Mouse (Mus musculus) liver, embryonic 14.5 days (tissue): ENCODE measurements at regions not wholly inside any gene's neighbourhood (a gene's known extent, or its start where the extent isn't known, plus 50 kb on each side); places are given as distances from the start of the nearest gene placed in this dataset.

ENCODE experiments used
- ATAC-seq: fragments of 200-750 bp; cut with Nextera tagmentation; 2 replicates; pipeline ENCODE4 v1.8.0; 2017; ENCODE audit warnings: moderate number of reproducible peaks, mild to moderate bottlenecking, moderate library complexity; ENCODE audit not compliant: insufficient read depth
- DNase-seq, 3 experiments: peaks; one replicate each; pipeline ENCODE4 v3.0.0-alpha.2; 2012 to 2013; ENCODE audit warnings: low read depth in 3 of 3, low spot score in 3 of 3
- H3K27ac ChIP-seq: fragments of 300-500 bp; sonication (generic); 2 replicates; pipeline ENCODE4 v1.5.1; 2014; ENCODE audit warnings: moderate library complexity, mild to moderate bottlenecking, control low read depth, inconsistent platforms
- H3K27me3 ChIP-seq: fragments of 300-500 bp; sonication (generic); 2 replicates; pipeline ENCODE4 v1.6.1; 2014; ENCODE audit warnings: mild to moderate bottlenecking, low read length, moderate library complexity; ENCODE audit not compliant: control insufficient read depth, insufficient read depth
- H3K36me3 ChIP-seq: fragments of 300-500 bp; sonication (generic); replicated peaks from 2 replicates; pipeline ENCODE4 v1.6.1; 2014; ENCODE audit warnings: low read depth; ENCODE audit not compliant: control insufficient read depth, insufficient read depth
- H3K4me1 ChIP-seq, 2 experiments: fragments of 200-500 bp in 1 of 2; fragments of 300-500 bp in 1 of 2; sonication (generic) in 1 of 2; replicated peaks; 2 replicates each; pipeline ENCODE4 v1.6.1; 2012 to 2014; ENCODE audit warnings: antibody characterized with exemption in 1 of 2, inconsistent platforms in 1 of 2, low read length in 1 of 2; ENCODE audit not compliant: control insufficient read depth in 2 of 2, insufficient read depth in 2 of 2
- H3K4me2 ChIP-seq: fragments of 300-500 bp; sonication (generic); 2 replicates; pipeline ENCODE4 v1.6.1; 2014; ENCODE audit warnings: low read depth, mild to moderate bottlenecking, control low read depth, moderate library complexity
- H3K4me3 ChIP-seq, 2 experiments: fragments of 200-500 bp in 1 of 2; fragments of 300-500 bp in 1 of 2; sonication (generic) in 1 of 2; 2 replicates each; pipeline ENCODE4 v1.5.1; 2012 to 2014; ENCODE audit warnings: low read depth in 2 of 2, low read length in 2 of 2, mild to moderate bottlenecking in 2 of 2, control low read depth in 1 of 2, inconsistent platforms in 1 of 2, moderate library complexity in 1 of 2; ENCODE audit not compliant: insufficient read depth in 1 of 2
- H3K9ac ChIP-seq: fragments of 300-500 bp; sonication (generic); replicated peaks from 2 replicates; pipeline ENCODE4 v1.6.1; 2014; ENCODE audit warnings: mild to moderate bottlenecking, control low read depth, moderate library complexity
- H3K9me3 ChIP-seq: fragments of 300-500 bp; sonication (generic); 2 replicates; pipeline ENCODE4 v1.6.1; 2016; ENCODE audit warnings: low read length, mixed read lengths; ENCODE audit not compliant: control insufficient read depth
- CTCF ChIP-seq: IDR thresholded peaks from 2 replicates; pipeline ENCODE4 v1.5.1; 2016; ENCODE audit warnings: antibody characterized with exemption, low read depth, control low read depth
- EP300 ChIP-seq: IDR thresholded peaks from 2 replicates; pipeline ENCODE4 v1.6.1; 2016; ENCODE audit warnings: antibody characterized with exemption, low read depth
- WGBS: fragments of 180-500 bp; shearing (Covaris S2); extraction: QIAGEN DNeasy Blood & Tissue Kit; methylation state at CpG from one replicate; pipeline ENCODE4 v1.1.7; 2014; ENCODE audit not compliant: insufficient replicate concordance; 5-methylcytosine and 5-hydroxymethylcytosine counted together

GRCm38 (mm10) chr5:144663981-144664380, 97.6 kb downstream of the Tmem130 start:
- no peak for ATAC-seq
- Histone ChIP-seq H3K27me3 (no peaks in the 10 kb centered on the region), H3K36me3 (no peaks in the 10 kb centered on the region), H3K9me3 (no peaks in the 10 kb centered on the region), H3K27ac (no peak overlapping the region), H3K4me2 (no peak overlapping the region), H3K4me1 (no peaks in the 10 kb centered on the region), H3K9ac (no peak overlapping the region), H3K4me3 (no peak overlapping the region)
- TF ChIP-seq EP300 (no peak), CTCF (no peak)
- WGBS = 60% methylated on average over 9 of the region's 9 CpGs
- DNase-seq = no peak

- Histone ChIP-seq H3K36me3 (no peaks in the 10 kb centered on the region), H3K27ac (no peak overlapping the region), H3K27me3 (no peaks in the 10 kb centered on the region), H3K4me3 (no peak overlapping the region), H3K4me2 (no peak overlapping the region), H3K9me3 (no peaks in the 10 kb centered on the region; the same call in 1 of the 2 replicates), H3K4me1 (no peaks in the 10 kb centered on the region), H3K9ac (no peak overlapping the region)
- DNase-seq (no peak), ATAC-seq (no peak)
- 70% methylated on average over 10 of the region's 10 CpGs for WGBS
- TF ChIP-seq EP300 = no peak
- TF ChIP-seq CTCF = no peak
These were observed 96.9 kb downstream of the Tmem130 start for GRCm38 (mm10) chr5:144664571-144665295.

- TF ChIP-seq CTCF (no peak), EP300 (no peak)
- Histone ChIP-seq H3K4me2 (no peak overlapping the region), H3K4me1 (no peaks in the 10 kb centered on the region), H3K4me3 (no peak overlapping the region), H3K27me3 (no peaks in the 10 kb centered on the region), H3K9me3 (no peaks in the 10 kb centered on the region; the same call in 1 of the 2 replicates), H3K9ac (no peak overlapping the region), H3K27ac (no peak overlapping the region), H3K36me3 (no peaks in the 10 kb centered on the region)
- 61% methylated on average over 3 of the region's 3 CpGs for WGBS
- DNase-seq (no peak), ATAC-seq (no peak)
These were observed 93.6 kb downstream of the Tmem130 start for GRCm38 (mm10) chr5:144668060-144668459.

GRCm38 (mm10) chr5:144678815-144679750, 82.5 kb downstream of the Tmem130 start:
- DNase-seq (no peak), ATAC-seq (no peak)
- 66% methylated on average over 13 of the region's 13 CpGs for WGBS
- Histone ChIP-seq H3K9me3 (no peaks in the 10 kb centered on the region), H3K4me3 (no peak overlapping the region), H3K36me3 (no peaks in the 10 kb centered on the region), H3K4me1 (no peaks in the 10 kb centered on the region), H3K27me3 (no peaks in the 10 kb centered on the region), H3K9ac (no peak overlapping the region), H3K4me2 (no peak overlapping the region), H3K27ac (no peak overlapping the region)
- no peak for TF ChIP-seq CTCF
- TF ChIP-seq EP300 = no peak

GRCm38 (mm10) chr5:144684184-144684583, 77.4 kb downstream of the Tmem130 start:
- 34% methylated on average over 1 of the region's 1 CpGs for WGBS
- no peaks in the 10 kb centered on the region for H3K9me3 ChIP-seq
- H3K4me1 ChIP-seq = no peaks in the 10 kb centered on the region
- TF ChIP-seq EP300 = no peak
- no peak for TF ChIP-seq CTCF
- H3K4me3 ChIP-seq = no peak overlapping the region
- H3K9ac ChIP-seq = no peak overlapping the region
- no peak overlapping the region for H3K4me2 ChIP-seq
- no peaks in the 10 kb centered on the region for H3K27me3 ChIP-seq
- no peaks in the 10 kb centered on the region for H3K36me3 ChIP-seq
- no peak for ATAC-seq
- H3K27ac ChIP-seq = no peak overlapping the region
- DNase-seq = no peak
